Mouse (Mus musculus): ENCODE measurements at regions not wholly inside any gene's neighbourhood (a gene's known extent, or its start where the extent isn't known, plus 50 kb on each side); places are given as distances from the start of the nearest gene placed in this dataset.

GRCm38 (mm10) chr1:41393287-41393686, 587.9 kb downstream of the Tmem182 start:
- no peak overlapping the region for H3K9ac ChIP-seq (ENCODE audit: low read depth, low read length)
- H3K27me3 ChIP-seq (ENCODE audit: control insufficient read depth, insufficient read depth, low read length): no peaks in the 10 kb centered on the region
- ATAC-seq (ENCODE audit: low FRiP score, low TSS enrichment): no peak
- H3K36me3 ChIP-seq (ENCODE audit: control insufficient read depth, insufficient read depth, low read length): no peaks in the 10 kb centered on the region
- no peaks in the 10 kb centered on the region for H3K9me3 ChIP-seq (ENCODE audit: control insufficient read depth, low read length)
- no peak overlapping the region for H3K27ac ChIP-seq (ENCODE audit: low read depth, low read length)
- H3K4me1 ChIP-seq (ENCODE audit: control insufficient read depth, insufficient read depth, low read length): peaks cover 8% of the 10 kb centered on the region
- H3K4me3 ChIP-seq (ENCODE audit: low read length): no peak overlapping the region
- WGBS: 64% methylated on average over 4 of the region's 4 CpGs
- H3K4me2 ChIP-seq (replicated peaks; ENCODE audit: low read depth, low read length): no peak overlapping the region

- no peak overlapping the region for H3K9ac ChIP-seq (ENCODE audit: low read depth, low read length)
- no peak overlapping the region for H3K4me2 ChIP-seq (replicated peaks; ENCODE audit: low read depth, low read length)
- no peak overlapping the region for H3K27ac ChIP-seq (ENCODE audit: low read depth, low read length)
- H3K27me3 ChIP-seq (ENCODE audit: control insufficient read depth, insufficient read depth, low read length): no peaks in the 10 kb centered on the region
- WGBS: 87% methylated on average over 3 of the region's 3 CpGs
- H3K36me3 ChIP-seq (ENCODE audit: control insufficient read depth, insufficient read depth, low read length): no peaks in the 10 kb centered on the region
- peaks cover 5% of the 10 kb centered on the region for H3K4me1 ChIP-seq (ENCODE audit: control insufficient read depth, insufficient read depth, low read length)
- H3K9me3 ChIP-seq (ENCODE audit: control insufficient read depth, low read length): no peaks in the 10 kb centered on the region
- ATAC-seq (ENCODE audit: low FRiP score, low TSS enrichment): no peak
- H3K4me3 ChIP-seq (ENCODE audit: low read length): no peak overlapping the region
These were observed 589.7 kb downstream of the Tmem182 start for GRCm38 (mm10) chr1:41395081-41395480.

- no peaks in the 10 kb centered on the region for H3K4me1 ChIP-seq (ENCODE audit: control insufficient read depth, insufficient read depth, low read length)
- no peak overlapping the region for H3K9ac ChIP-seq (ENCODE audit: low read depth, low read length)
- H3K27me3 ChIP-seq (ENCODE audit: control insufficient read depth, insufficient read depth, low read length): no peaks in the 10 kb centered on the region
- ATAC-seq (ENCODE audit: low FRiP score, low TSS enrichment): no peak
- no peaks in the 10 kb centered on the region for H3K9me3 ChIP-seq (ENCODE audit: control insufficient read depth, low read length)
- WGBS: 86% methylated on average over 5 of the region's 5 CpGs
- no peak overlapping the region for H3K4me3 ChIP-seq (ENCODE audit: low read length)
- H3K4me2 ChIP-seq (replicated peaks; ENCODE audit: low read depth, low read length): no peak overlapping the region
- H3K36me3 ChIP-seq (ENCODE audit: control insufficient read depth, insufficient read depth, low read length): no peaks in the 10 kb centered on the region
- H3K27ac ChIP-seq (ENCODE audit: low read depth, low read length): no peak overlapping the region
These were observed 605.1 kb downstream of the Tmem182 start for GRCm38 (mm10) chr1:41410533-41410932.

- no peaks in the 10 kb centered on the region for H3K4me1 ChIP-seq (ENCODE audit: control insufficient read depth, insufficient read depth, low read length)
- H3K9ac ChIP-seq (ENCODE audit: low read depth, low read length): no peak overlapping the region
- no peaks in the 10 kb centered on the region for H3K27me3 ChIP-seq (ENCODE audit: control insufficient read depth, insufficient read depth, low read length)
- H3K4me2 ChIP-seq (replicated peaks; ENCODE audit: low read depth, low read length): no peak overlapping the region
- 69% methylated on average over 3 of the region's 3 CpGs for WGBS
- no peak overlapping the region for H3K27ac ChIP-seq (ENCODE audit: low read depth, low read length)
- H3K4me3 ChIP-seq (ENCODE audit: low read length): no peak overlapping the region
- ATAC-seq (ENCODE audit: low FRiP score, low TSS enrichment): no peak
- H3K36me3 ChIP-seq (ENCODE audit: control insufficient read depth, insufficient read depth, low read length): no peaks in the 10 kb centered on the region
- H3K9me3 ChIP-seq (ENCODE audit: control insufficient read depth, low read length): no peaks in the 10 kb centered on the region
These were observed 606.2 kb downstream of the Tmem182 start for GRCm38 (mm10) chr1:41411641-41412040.

GRCm38 (mm10) chr1:41412078-41412477, 606.7 kb downstream of the Tmem182 start:
- Histone ChIP-seq H3K9ac (ENCODE audit: low read depth, low read length) (no peak overlapping the region), H3K27me3 (ENCODE audit: control insufficient read depth, insufficient read depth, low read length) (no peaks in the 10 kb centered on the region), H3K4me2 (replicated peaks; ENCODE audit: low read depth, low read length) (no peak overlapping the region), H3K27ac (ENCODE audit: low read depth, low read length) (no peak overlapping the region), H3K9me3 (ENCODE audit: control insufficient read depth, low read length) (no peaks in the 10 kb centered on the region), H3K4me3 (ENCODE audit: low read length) (no peak overlapping the region), H3K4me1 (ENCODE audit: control insufficient read depth, insufficient read depth, low read length) (no peaks in the 10 kb centered on the region), H3K36me3 (ENCODE audit: control insufficient read depth, insufficient read depth, low read length) (no peaks in the 10 kb centered on the region)
- no peak for ATAC-seq (ENCODE audit: low FRiP score, low TSS enrichment)
- WGBS: 89% methylated on average over 8 of the region's 8 CpGs

GRCm38 (mm10) chr1:41420489-41421327, 615.3 kb downstream of the Tmem182 start:
- H3K4me3 ChIP-seq (ENCODE audit: low read length): no peak overlapping the region
- WGBS: 83% methylated on average over 3 of the region's 3 CpGs
- no peak for ATAC-seq (ENCODE audit: low FRiP score, low TSS enrichment)
- no peaks in the 10 kb centered on the region for H3K9me3 ChIP-seq (ENCODE audit: control insufficient read depth, low read length)
- H3K4me2 ChIP-seq (replicated peaks; ENCODE audit: low read depth, low read length): no peak overlapping the region
- H3K4me1 ChIP-seq (ENCODE audit: control insufficient read depth, insufficient read depth, low read length): no peaks in the 10 kb centered on the region
- H3K36me3 ChIP-seq (ENCODE audit: control insufficient read depth, insufficient read depth, low read length): no peaks in the 10 kb centered on the region
- no peak overlapping the region for H3K27ac ChIP-seq (ENCODE audit: low read depth, low read length)
- no peak overlapping the region for H3K9ac ChIP-seq (ENCODE audit: low read depth, low read length)
- no peaks in the 10 kb centered on the region for H3K27me3 ChIP-seq (ENCODE audit: control insufficient read depth, insufficient read depth, low read length)

GRCm38 (mm10) chr1:41427853-41428252, 622.5 kb downstream of the Tmem182 start:
- 57% methylated on average over 6 of the region's 6 CpGs for WGBS
- H3K4me1 ChIP-seq (ENCODE audit: control insufficient read depth, insufficient read depth, low read length): no peaks in the 10 kb centered on the region
- H3K9ac ChIP-seq (ENCODE audit: low read depth, low read length): no peak overlapping the region
- H3K27ac ChIP-seq (ENCODE audit: low read depth, low read length): no peak overlapping the region
- ATAC-seq (ENCODE audit: low FRiP score, low TSS enrichment): no peak
- no peaks in the 10 kb centered on the region for H3K9me3 ChIP-seq (ENCODE audit: control insufficient read depth, low read length)
- H3K27me3 ChIP-seq (ENCODE audit: control insufficient read depth, insufficient read depth, low read length): no peaks in the 10 kb centered on the region
- H3K4me3 ChIP-seq (ENCODE audit: low read length): no peak overlapping the region
- H3K4me2 ChIP-seq (replicated peaks; ENCODE audit: low read depth, low read length): no peak overlapping the region
- no peaks in the 10 kb centered on the region for H3K36me3 ChIP-seq (ENCODE audit: control insufficient read depth, insufficient read depth, low read length)

GRCm38 (mm10) chr1:41431127-41431690, 625.8 kb downstream of the Tmem182 start:
- H3K9ac ChIP-seq (ENCODE audit: low read depth, low read length): no peak overlapping the region
- H3K27me3 ChIP-seq (ENCODE audit: control insufficient read depth, insufficient read depth, low read length): no peaks in the 10 kb centered on the region
- H3K4me2 ChIP-seq (replicated peaks; ENCODE audit: low read depth, low read length): no peak overlapping the region
- WGBS: 54% methylated on average over 7 of the region's 7 CpGs
- H3K9me3 ChIP-seq (ENCODE audit: control insufficient read depth, low read length): no peaks in the 10 kb centered on the region
- ATAC-seq (ENCODE audit: low FRiP score, low TSS enrichment): no peak
- H3K36me3 ChIP-seq (ENCODE audit: control insufficient read depth, insufficient read depth, low read length): no peaks in the 10 kb centered on the region
- no peaks in the 10 kb centered on the region for H3K4me1 ChIP-seq (ENCODE audit: control insufficient read depth, insufficient read depth, low read length)
- H3K4me3 ChIP-seq (ENCODE audit: low read length): no peak overlapping the region
- no peak overlapping the region for H3K27ac ChIP-seq (ENCODE audit: low read depth, low read length)

GRCm38 (mm10) chr1:41435379-41435778, 630.0 kb downstream of the Tmem182 start:
- Histone ChIP-seq H3K4me1 (ENCODE audit: control insufficient read depth, insufficient read depth, low read length) (no peaks in the 10 kb centered on the region), H3K4me2 (replicated peaks; ENCODE audit: low read depth, low read length) (no peak overlapping the region), H3K36me3 (ENCODE audit: control insufficient read depth, insufficient read depth, low read length) (no peaks in the 10 kb centered on the region), H3K9me3 (ENCODE audit: control insufficient read depth, low read length) (no peaks in the 10 kb centered on the region), H3K9ac (ENCODE audit: low read depth, low read length) (no peak overlapping the region), H3K27me3 (ENCODE audit: control insufficient read depth, insufficient read depth, low read length) (no peaks in the 10 kb centered on the region), H3K27ac (ENCODE audit: low read depth, low read length) (no peak overlapping the region), H3K4me3 (ENCODE audit: low read length) (no peak overlapping the region)
- 89% methylated on average over 3 of the region's 3 CpGs for WGBS
- ATAC-seq (ENCODE audit: low FRiP score, low TSS enrichment): no peak

All from kidney, embryonic 14.5 days (tissue).